Mouse (Mus musculus): Measurements from ENCODE around the gene Usp15. TPM values are rescaled to one million over a fixed set of nuclear protein-coding genes. Genes with fewer than 3 reads are reported as not detected.
"Not testable (repeated sequence)": the region's sequence is repeated elsewhere in the genome, so short reads cannot be mapped to it uniquely, and the experiment has no call there.

Gene Usp15
- 0.75 and 2.0 TPM in 2 replicates for polyA plus RNA-seq (2012; rRNA removed)

- H3K36me3 ChIP-seq (ENCODE audit: control insufficient read depth, insufficient read depth, low read length), result no peaks in the 10 kb centered on the region
- peak within 1 kb of the TSS; percentile 97 for H3K27ac ChIP-seq (ENCODE audit: insufficient read depth, low read depth, low read length)
- under 1% methylated on average over 63 of the region's 66 CpGs for WGBS
- H3K4me3 ChIP-seq (ENCODE audit: low read depth, low read length), result peak within 1 kb of the TSS; percentile 91
- TF ChIP-seq CTCF (IDR thresholded peaks at IDR 0.05; ENCODE audit: extremely low read depth, insufficient read length, insufficient replicate concordance, low read depth, low read length) (no peak), POLR2A (IDR thresholded peaks at IDR 0.05; ENCODE audit: low read depth, low read length) (peak; percentile 92)
- H3K27me3 ChIP-seq (ENCODE audit: control insufficient read depth, insufficient read depth, low read length), result no peaks in the 10 kb centered on the region
- peaks cover 2% of the 10 kb centered on the region; the same call in 1 of the 2 replicates for H3K4me1 ChIP-seq (ENCODE audit: control insufficient read depth, insufficient read depth, insufficient read length, low read length)
These were observed at the start of gene Usp15 for GRCm38 (mm10) chr10:123196835-123197559. Gene Usp15 (minus strand): TSS chr10:123196995.

- no peaks in the 10 kb centered on the region for H3K4me1 ChIP-seq (ENCODE audit: control insufficient read depth, insufficient read depth, insufficient read length, low read length)
- no peak overlapping the region for H3K27ac ChIP-seq (ENCODE audit: insufficient read depth, low read depth, low read length)
- 87% methylated on average over 5 of the region's 5 CpGs for WGBS
- no peak for TF ChIP-seq POLR2A (IDR thresholded peaks at IDR 0.05; ENCODE audit: low read depth, low read length)
- TF ChIP-seq CTCF (IDR thresholded peaks at IDR 0.05; ENCODE audit: extremely low read depth, insufficient read length, insufficient replicate concordance, low read depth, low read length), result no peak
- no peaks in the 10 kb centered on the region for H3K27me3 ChIP-seq (ENCODE audit: control insufficient read depth, insufficient read depth, low read length)
- H3K36me3 ChIP-seq (ENCODE audit: control insufficient read depth, insufficient read depth, low read length), result no peaks in the 10 kb centered on the region
- H3K4me3 ChIP-seq (ENCODE audit: low read depth, low read length), result no peak overlapping the region
These were observed 32.6 kb upstream of the Usp15 start for GRCm38 (mm10) chr10:123229420-123229819.

GRCm38 (mm10) chr10:123222785-123223184 lies 26.0 kb upstream of the Usp15 start:
- Histone ChIP-seq H3K4me3 (ENCODE audit: low read depth, low read length) (no peak overlapping the region), H3K4me1 (ENCODE audit: control insufficient read depth, insufficient read depth, insufficient read length, low read length) (no peaks in the 10 kb centered on the region), H3K27ac (ENCODE audit: insufficient read depth, low read depth, low read length) (no peak overlapping the region), H3K36me3 (ENCODE audit: control insufficient read depth, insufficient read depth, low read length) (no peaks in the 10 kb centered on the region), H3K27me3 (ENCODE audit: control insufficient read depth, insufficient read depth, low read length) (no peaks in the 10 kb centered on the region)
- TF ChIP-seq POLR2A (IDR thresholded peaks at IDR 0.05; ENCODE audit: low read depth, low read length) (no peak), CTCF (IDR thresholded peaks at IDR 0.05; ENCODE audit: extremely low read depth, insufficient read length, insufficient replicate concordance, low read depth, low read length) (no peak)
- WGBS, result 88% methylated on average over 5 of the region's 5 CpGs

GRCm38 (mm10) chr10:123209517-123209916 lies 12.7 kb upstream of the Usp15 start:
- no peak overlapping the region for H3K27ac ChIP-seq (ENCODE audit: insufficient read depth, low read depth, low read length)
- no peaks in the 10 kb centered on the region for H3K4me1 ChIP-seq (ENCODE audit: control insufficient read depth, insufficient read depth, insufficient read length, low read length)
- no peak overlapping the region for H3K4me3 ChIP-seq (ENCODE audit: low read depth, low read length)
- no peaks in the 10 kb centered on the region for H3K36me3 ChIP-seq (ENCODE audit: control insufficient read depth, insufficient read depth, low read length)
- 68% methylated on average over 8 of the region's 8 CpGs for WGBS
- H3K27me3 ChIP-seq (ENCODE audit: control insufficient read depth, insufficient read depth, low read length), result no peaks in the 10 kb centered on the region
- no peak for TF ChIP-seq CTCF (IDR thresholded peaks at IDR 0.05; ENCODE audit: extremely low read depth, insufficient read length, insufficient replicate concordance, low read depth, low read length)
- TF ChIP-seq POLR2A (IDR thresholded peaks at IDR 0.05; ENCODE audit: low read depth, low read length), result no peak

GRCm38 (mm10) chr10:123208336-123208735 lies 11.5 kb upstream of the Usp15 start:
- WGBS, result 91% methylated on average over 9 of the region's 9 CpGs
- no peak overlapping the region for H3K27ac ChIP-seq (ENCODE audit: insufficient read depth, low read depth, low read length)
- TF ChIP-seq POLR2A (IDR thresholded peaks at IDR 0.05; ENCODE audit: low read depth, low read length) (no peak), CTCF (IDR thresholded peaks at IDR 0.05; ENCODE audit: extremely low read depth, insufficient read length, insufficient replicate concordance, low read depth, low read length) (no peak)
- H3K4me3 ChIP-seq (ENCODE audit: low read depth, low read length), result no peak overlapping the region
- H3K27me3 ChIP-seq (ENCODE audit: control insufficient read depth, insufficient read depth, low read length), result no peaks in the 10 kb centered on the region
- no peaks in the 10 kb centered on the region for H3K4me1 ChIP-seq (ENCODE audit: control insufficient read depth, insufficient read depth, insufficient read length, low read length)
- no peaks in the 10 kb centered on the region for H3K36me3 ChIP-seq (ENCODE audit: control insufficient read depth, insufficient read depth, low read length)

- H3K4me1 ChIP-seq (ENCODE audit: control insufficient read depth, insufficient read depth, insufficient read length, low read length), result no peaks in the 10 kb centered on the region
- H3K27me3 ChIP-seq (ENCODE audit: control insufficient read depth, insufficient read depth, low read length), result no peaks in the 10 kb centered on the region
- H3K27ac ChIP-seq (ENCODE audit: insufficient read depth, low read depth, low read length), result no peak overlapping the region
- no peak overlapping the region for H3K4me3 ChIP-seq (ENCODE audit: low read depth, low read length)
- TF ChIP-seq POLR2A (IDR thresholded peaks at IDR 0.05; ENCODE audit: low read depth, low read length) (no peak), CTCF (IDR thresholded peaks at IDR 0.05; ENCODE audit: extremely low read depth, insufficient read length, insufficient replicate concordance, low read depth, low read length) (no peak)
- H3K36me3 ChIP-seq (ENCODE audit: control insufficient read depth, insufficient read depth, low read length), result no peaks in the 10 kb centered on the region
- 93% methylated on average over 6 of the region's 6 CpGs for WGBS
These were observed 9.3 kb upstream of the Usp15 start for GRCm38 (mm10) chr10:123206074-123206473.

GRCm38 (mm10) chr10:123205364-123205763 lies 8.6 kb upstream of the Usp15 start:
- H3K4me1 ChIP-seq (ENCODE audit: control insufficient read depth, insufficient read depth, insufficient read length, low read length); H3K4me3 ChIP-seq (ENCODE audit: low read depth, low read length); H3K36me3 ChIP-seq (ENCODE audit: control insufficient read depth, insufficient read depth, low read length); H3K27me3 ChIP-seq (ENCODE audit: control insufficient read depth, insufficient read depth, low read length); H3K27ac ChIP-seq (ENCODE audit: insufficient read depth, low read depth, low read length): not testable (repeated sequence)
- 96% methylated on average over 3 of the region's 3 CpGs for WGBS

Data from small intestine, adult 2 months (tissue).